Mouse (Mus musculus) neural tube, embryonic 15.5 days (tissue): ENCODE data around the gene Eya2. TPM values are rescaled to one million over a fixed set of nuclear protein-coding genes. Genes with fewer than 3 reads are reported as not detected.

ENCODE experiments used
- ATAC-seq: fragments of 200-750 bp; cut with Nextera tagmentation; 2 replicates; pipeline ENCODE4 v1.8.0; 2017; ENCODE audit warnings: mild to moderate bottlenecking, moderate TSS enrichment, moderate library complexity; ENCODE audit not compliant: low FRiP score
- H3K27ac ChIP-seq: fragments of 300-500 bp; sonication (generic); replicated peaks from 2 replicates; pipeline ENCODE4 v1.5.1; 2015; ENCODE audit warnings: mild to moderate bottlenecking, inconsistent platforms
- H3K27me3 ChIP-seq: fragments of 300-500 bp; sonication (generic); replicated peaks from 2 replicates; pipeline ENCODE4 v1.6.1; 2015; ENCODE audit warnings: inconsistent platforms
- H3K36me3 ChIP-seq: fragments of 300-500 bp; sonication (generic); 2 replicates; pipeline ENCODE4 v1.6.1; 2015; ENCODE audit warnings: inconsistent platforms
- H3K4me1 ChIP-seq: fragments of 300-500 bp; sonication (generic); 2 replicates; pipeline ENCODE4 v1.6.1; 2015; ENCODE audit warnings: inconsistent platforms
- H3K4me2 ChIP-seq: fragments of 300-500 bp; sonication (generic); 2 replicates; pipeline ENCODE4 v1.6.1; 2015; ENCODE audit warnings: inconsistent platforms, mild to moderate bottlenecking, moderate library complexity
- H3K4me3 ChIP-seq: fragments of 300-500 bp; sonication (generic); replicated peaks from 2 replicates; pipeline ENCODE4 v1.5.1; 2015; ENCODE audit warnings: mild to moderate bottlenecking, inconsistent platforms
- H3K9ac ChIP-seq: fragments of 300-500 bp; sonication (generic); replicated peaks from 2 replicates; pipeline ENCODE4 v1.6.1; 2015; ENCODE audit warnings: mild to moderate bottlenecking, inconsistent platforms
- H3K9me3 ChIP-seq: fragments of 300-500 bp; sonication (generic); replicated peaks from 2 replicates; pipeline ENCODE4 v1.6.1; 2016; ENCODE audit warnings: inconsistent platforms
- WGBS: fragments of 180-500 bp; shearing (Covaris S2); methylation state at CpG from one replicate; pipeline ENCODE4 v1.1.7; 2015; ENCODE audit warnings: mixed read lengths; 5-methylcytosine and 5-hydroxymethylcytosine counted together
- polyA plus RNA-seq: library from polyadenylated mRNA; unstranded; fragments of >200 nt; fragmentation: Nextera tagmentation; extraction: Ambion mirVana; gene quantifications from 2 replicates; pipeline ENCODE4 v1.2.1, GENCODE M21; 2015

Gene Eya2
- polyA plus RNA-seq, 1 experiment from 2014 or later, result 5.2 TPM

- Histone ChIP-seq H3K4me1 (peaks cover 22% of the 10 kb centered on the region), H3K27me3 (no peaks in the 10 kb centered on the region; the same call in 1 of the 2 replicates), H3K27ac (no peak overlapping the region), H3K36me3 (no peaks in the 10 kb centered on the region), H3K9ac (peak overlapping the region; percentile 51), H3K4me3 (peak overlapping the region; percentile 47), H3K4me2 (peak overlapping the region; percentile 98), H3K9me3 (no peaks in the 10 kb centered on the region)
- ATAC-seq, result peak; percentile 41; the same call in 1 of the 2 replicates
- 1% methylated on average over 52 of the region's 52 CpGs for WGBS
Measured at GRCm38 (mm10) chr2:165563298-165564058, 31.4 kb upstream of the Eya2 start.

DNA sequence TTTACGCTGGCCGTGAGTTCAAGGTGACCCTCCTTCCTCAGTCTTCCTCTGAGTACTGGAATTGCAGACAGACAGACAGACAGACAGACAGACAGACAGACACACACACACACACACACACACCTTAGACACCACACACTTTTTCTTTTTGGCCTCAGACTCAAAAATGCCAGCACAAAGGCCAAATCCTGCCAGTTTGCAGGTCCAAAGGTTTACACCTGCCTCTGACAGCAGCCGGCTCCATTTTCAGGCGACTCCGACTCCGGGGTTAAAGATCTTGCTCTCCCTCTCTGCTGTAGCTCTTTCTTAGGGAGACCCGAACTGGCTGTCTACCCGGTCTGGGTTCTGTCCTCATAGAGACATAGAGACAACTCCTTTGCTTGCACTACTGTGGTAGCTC, 30.7 kb upstream of the Eya2 start:
- no peak overlapping the region for H3K27ac ChIP-seq
- no peak for ATAC-seq

DNA sequence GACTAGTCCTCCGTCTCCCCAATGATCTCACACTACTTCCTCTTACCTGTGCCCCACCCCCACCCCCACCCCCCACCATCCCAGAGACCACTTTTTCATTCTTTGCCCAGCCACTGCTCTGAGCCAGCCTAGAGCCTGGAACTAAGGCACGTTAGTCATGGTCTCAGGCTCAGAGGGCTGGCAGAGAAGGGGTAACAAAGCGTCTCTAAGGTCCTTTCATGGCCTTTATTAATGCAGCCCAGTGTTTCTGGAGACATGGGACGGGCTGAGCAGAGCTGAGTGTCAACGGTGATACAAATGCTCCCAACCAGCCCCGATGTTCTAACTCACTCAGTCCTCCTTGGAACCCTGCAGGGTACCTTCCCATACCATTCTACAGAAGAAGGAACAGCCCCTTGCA, 30.2 kb upstream of the Eya2 start:
- Histone ChIP-seq H3K4me1 (peaks cover 17% of the 10 kb centered on the region), H3K9ac (no peak overlapping the region), H3K27me3 (no peaks in the 10 kb centered on the region; the same call in 1 of the 2 replicates), H3K36me3 (no peaks in the 10 kb centered on the region), H3K4me3 (no peak overlapping the region), H3K4me2 (no peak overlapping the region), H3K27ac (no peak overlapping the region), H3K9me3 (no peaks in the 10 kb centered on the region)
- no peak for ATAC-seq
- 15% methylated on average over 6 of the region's 6 CpGs for WGBS

More for the DNA sequence above, 30.7 kb upstream of the Eya2 start:
- Histone ChIP-seq H3K9ac (no peak overlapping the region), H3K4me3 (no peak overlapping the region), H3K4me2 (no peak overlapping the region), H3K27me3 (no peaks in the 10 kb centered on the region; the same call in 1 of the 2 replicates), H3K4me1 (peaks cover 19% of the 10 kb centered on the region), H3K9me3 (no peaks in the 10 kb centered on the region), H3K36me3 (no peaks in the 10 kb centered on the region)
- WGBS, result 57% methylated on average over 8 of the region's 8 CpGs

GRCm38 (mm10) chr2:165566898-165567297, 27.9 kb upstream of the Eya2 start:
- Histone ChIP-seq H3K27ac (no peak overlapping the region), H3K4me3 (no peak overlapping the region), H3K36me3 (no peaks in the 10 kb centered on the region), H3K9me3 (no peaks in the 10 kb centered on the region), H3K4me1 (peaks cover 17% of the 10 kb centered on the region), H3K27me3 (no peaks in the 10 kb centered on the region), H3K9ac (no peak overlapping the region), H3K4me2 (no peak overlapping the region)
- WGBS, result 39% methylated on average over 6 of the region's 6 CpGs
- ATAC-seq, result no peak

- WGBS, result 67% methylated on average over 9 of the region's 9 CpGs
- no peaks in the 10 kb centered on the region for H3K27me3 ChIP-seq
- H3K4me3 ChIP-seq, result no peak overlapping the region
- H3K27ac ChIP-seq, result no peak overlapping the region
- no peak overlapping the region for H3K9ac ChIP-seq
- H3K9me3 ChIP-seq, result no peaks in the 10 kb centered on the region
- no peak overlapping the region for H3K4me2 ChIP-seq
- H3K36me3 ChIP-seq, result no peaks in the 10 kb centered on the region
- no peak for ATAC-seq
- H3K4me1 ChIP-seq, result peaks cover 17% of the 10 kb centered on the region
Measured at GRCm38 (mm10) chr2:165567820-165568219, 27.0 kb upstream of the Eya2 start.

GRCm38 (mm10) chr2:165568911-165569310, 25.9 kb upstream of the Eya2 start:
- no peaks in the 10 kb centered on the region for H3K36me3 ChIP-seq
- H3K9ac ChIP-seq, result no peak overlapping the region
- no peaks in the 10 kb centered on the region for H3K27me3 ChIP-seq
- H3K27ac ChIP-seq, result no peak overlapping the region
- WGBS, result 65% methylated on average over 6 of the region's 6 CpGs
- no peak overlapping the region for H3K4me3 ChIP-seq
- no peaks in the 10 kb centered on the region for H3K9me3 ChIP-seq
- no peak for ATAC-seq
- 0 out of 2 replicates have a peak, but pooled peaks cover 7% of the 10 kb centered on the region for H3K4me1 ChIP-seq
- H3K4me2 ChIP-seq, result no peak overlapping the region

DNA sequence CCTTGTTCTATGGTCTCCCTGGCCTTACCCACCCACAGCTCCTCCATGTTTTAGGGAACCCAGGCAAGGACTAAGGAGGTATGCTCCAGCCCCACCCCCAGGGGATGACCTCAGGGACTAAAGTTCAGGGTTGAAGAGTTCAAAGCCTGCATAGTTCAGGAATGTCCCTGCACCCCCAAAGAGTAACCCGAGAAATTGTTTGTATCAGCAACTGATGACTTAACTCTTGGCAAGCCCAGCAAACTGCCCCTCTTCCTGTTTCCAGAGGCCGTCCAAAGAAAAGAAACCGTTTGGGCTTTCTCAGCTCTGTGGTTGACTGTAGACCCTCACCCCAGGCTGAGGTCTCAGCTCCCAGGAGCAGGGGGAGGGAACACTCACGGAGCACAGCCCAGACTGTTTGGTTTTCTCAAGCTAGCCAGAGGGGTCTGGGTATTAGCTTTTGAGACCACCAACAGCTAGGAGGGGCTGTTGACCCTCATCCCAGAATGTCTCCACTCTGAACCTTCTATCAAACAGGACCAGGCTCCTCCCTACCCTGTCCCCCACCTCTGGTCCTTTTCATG, 23.5 kb upstream of the Eya2 start:
- Histone ChIP-seq H3K9me3 (no peaks in the 10 kb centered on the region), H3K27ac (no peak overlapping the region), H3K4me2 (no peak overlapping the region), H3K4me1 (0 out of 2 replicates have a peak, but pooled peaks cover 3% of the 10 kb centered on the region), H3K27me3 (no peaks in the 10 kb centered on the region), H3K4me3 (no peak overlapping the region), H3K9ac (no peak overlapping the region), H3K36me3 (no peaks in the 10 kb centered on the region)
- 59% methylated on average over 4 of the region's 4 CpGs for WGBS
- no peak for ATAC-seq

DNA sequence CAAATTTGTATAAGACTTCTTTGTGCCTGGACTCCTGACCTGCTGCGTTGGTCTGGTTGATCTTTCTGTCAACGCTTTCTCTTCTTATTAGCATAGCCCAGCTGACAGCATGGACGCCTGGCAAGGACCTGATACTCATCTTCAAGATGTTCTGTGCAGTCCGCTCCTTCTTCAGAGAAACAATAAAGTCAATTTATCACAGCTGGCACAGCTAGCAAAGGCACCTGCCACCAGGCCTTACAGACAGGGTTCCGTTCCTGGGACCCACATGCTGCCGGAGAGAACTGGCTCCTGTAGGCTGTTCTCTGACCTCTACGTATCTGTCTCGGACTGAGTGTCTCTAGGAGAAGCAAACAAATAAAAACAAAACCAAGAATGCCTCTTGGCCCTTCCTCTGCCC, 11.8 kb upstream of the Eya2 start:
- H3K9ac ChIP-seq, result no peak overlapping the region
- no peaks in the 10 kb centered on the region for H3K4me1 ChIP-seq
- H3K4me2 ChIP-seq, result no peak overlapping the region
- no peak overlapping the region for H3K27ac ChIP-seq
- no peaks in the 10 kb centered on the region for H3K9me3 ChIP-seq
- ATAC-seq, result no peak
- H3K27me3 ChIP-seq, result no peaks in the 10 kb centered on the region
- WGBS, result 68% methylated on average over 8 of the region's 8 CpGs
- no peak overlapping the region for H3K4me3 ChIP-seq
- H3K36me3 ChIP-seq, result no peaks in the 10 kb centered on the region

DNA sequence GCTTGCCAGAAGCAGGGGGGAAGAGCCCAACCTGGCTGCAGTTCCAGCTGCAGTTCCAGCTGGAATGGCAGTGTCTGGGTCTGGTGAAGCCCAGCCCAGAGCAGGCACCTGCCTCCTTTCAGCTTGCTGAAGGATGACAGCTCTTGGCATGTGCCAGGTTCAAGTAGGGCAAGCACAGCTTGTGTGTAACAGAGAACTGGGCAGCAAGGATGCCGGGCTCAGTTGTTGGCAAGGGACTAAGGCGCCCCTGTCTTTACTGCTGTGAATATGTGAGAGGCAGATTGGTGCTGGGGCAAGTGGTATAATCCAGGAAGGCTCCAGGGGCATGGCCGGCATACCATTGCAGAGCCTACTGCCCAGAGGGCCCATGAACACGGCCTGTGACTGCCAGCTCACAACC, 11.3 kb upstream of the Eya2 start:
- WGBS, result 72% methylated on average over 4 of the region's 4 CpGs
- no peaks in the 10 kb centered on the region for H3K4me1 ChIP-seq
- no peaks in the 10 kb centered on the region for H3K9me3 ChIP-seq
- no peaks in the 10 kb centered on the region for H3K27me3 ChIP-seq
- H3K9ac ChIP-seq, result no peak overlapping the region
- no peak; the same call in 1 of the 2 replicates for ATAC-seq
- no peak overlapping the region for H3K4me3 ChIP-seq
- H3K4me2 ChIP-seq, result no peak overlapping the region
- no peaks in the 10 kb centered on the region for H3K36me3 ChIP-seq
- no peak overlapping the region for H3K27ac ChIP-seq

- Histone ChIP-seq H3K27me3 (no peaks in the 10 kb centered on the region), H3K9me3 (no peaks in the 10 kb centered on the region), H3K4me1 (no peaks in the 10 kb centered on the region), H3K9ac (no peak overlapping the region), H3K4me3 (no peak overlapping the region), H3K36me3 (no peaks in the 10 kb centered on the region), H3K27ac (no peak overlapping the region), H3K4me2 (no peak overlapping the region)
- ATAC-seq, result no peak
- WGBS, result 93% methylated on average over 3 of the region's 3 CpGs
Measured at GRCm38 (mm10) chr2:165584563-165584962, 10.3 kb upstream of the Eya2 start.

DNA sequence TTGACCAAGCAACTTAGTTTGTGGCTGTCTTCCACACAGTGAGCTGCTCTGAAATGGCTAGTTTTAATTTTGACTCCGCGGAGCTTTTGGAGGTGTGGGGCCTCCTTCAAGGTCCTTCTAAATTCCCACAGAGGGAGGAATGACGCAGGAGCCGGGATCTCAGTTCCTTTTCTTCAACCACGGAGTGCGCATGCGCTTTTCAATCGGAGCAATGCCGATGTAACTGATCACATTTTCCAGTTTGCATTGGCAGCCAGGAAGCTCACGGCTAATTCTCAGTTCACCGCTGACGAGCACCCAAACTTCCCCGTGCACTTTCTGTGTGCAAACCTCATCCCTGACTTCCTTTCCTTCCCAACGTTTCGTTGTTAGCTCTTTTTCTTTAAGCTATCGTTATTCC, 4.1 kb upstream of the Eya2 start:
- Histone ChIP-seq H3K4me3 (no peak overlapping the region), H3K4me2 (no peak overlapping the region), H3K36me3 (no peaks in the 10 kb centered on the region), H3K27me3 (peaks cover 7% of the 10 kb centered on the region; the same call in 1 of the 2 replicates), H3K4me1 (peaks cover 17% of the 10 kb centered on the region), H3K9me3 (no peaks in the 10 kb centered on the region), H3K27ac (no peak overlapping the region), H3K9ac (no peak overlapping the region)
- whole genome bisulfite sequencing, result 90% methylated on average over 16 of the region's 16 CpGs
- no peak for ATAC-seq

- 72% methylated on average over 2 of the region's 2 CpGs for WGBS
- H3K4me2 ChIP-seq, result no peak overlapping the region
- peaks cover 9% of the 10 kb centered on the region; the same call in 1 of the 2 replicates for H3K27me3 ChIP-seq
- no peaks in the 10 kb centered on the region for H3K36me3 ChIP-seq
- ATAC-seq, result no peak
- peaks cover 35% of the 10 kb centered on the region for H3K4me1 ChIP-seq
- H3K4me3 ChIP-seq, result no peak overlapping the region
- H3K27ac ChIP-seq, result no peak overlapping the region
- no peak overlapping the region for H3K9ac ChIP-seq
- H3K9me3 ChIP-seq, result no peaks in the 10 kb centered on the region
Measured at GRCm38 (mm10) chr2:165593763-165594162, 1.1 kb upstream of the Eya2 start.
